Mouse (Mus musculus): ENCODE results near the gene Cd34.

Cd34 gene

GRCm38 (mm10) chr1:194938715-194939114 is at the start of gene Cd34:
TSS of gene Cd34 (plus strand) at chr1:194938819.
- no peak for DNase-seq (ENCODE audit: low spot score)

GRCm38 (mm10) chr1:194894513-194894912 is 44.1 kb upstream of the Cd34 start:
- no peak for DNase-seq (ENCODE audit: low spot score)

- DNase-seq (ENCODE audit: low spot score) = no peak
Measured at GRCm38 (mm10) chr1:194895287-194895686, 43.3 kb upstream of the Cd34 start.

- no peak for DNase-seq (ENCODE audit: low spot score)
Measured at GRCm38 (mm10) chr1:194901075-194901474, 37.5 kb upstream of the Cd34 start.

- DNase-seq (ENCODE audit: low spot score) = no peak
Measured at GRCm38 (mm10) chr1:194901826-194902225, 36.8 kb upstream of the Cd34 start.

- no peak for DNase-seq (ENCODE audit: low spot score)
Measured at GRCm38 (mm10) chr1:194908956-194909355, 29.7 kb upstream of the Cd34 start.

- DNase-seq (ENCODE audit: low spot score) = no peak
Measured at GRCm38 (mm10) chr1:194925753-194926350, 12.8 kb upstream of the Cd34 start.

GRCm38 (mm10) chr1:194927887-194928286 is 10.7 kb upstream of the Cd34 start:
- DNase-seq (ENCODE audit: low spot score) = no peak

GRCm38 (mm10) chr1:194929275-194929971 is 9.2 kb upstream of the Cd34 start:
- DNase-seq (ENCODE audit: low spot score) = no peak

GRCm38 (mm10) chr1:194929972-194930355 is 8.7 kb upstream of the Cd34 start:
- no peak for DNase-seq (ENCODE audit: low spot score)

GRCm38 (mm10) chr1:194930706-194931105 is 7.9 kb upstream of the Cd34 start:
- DNase-seq (ENCODE audit: low spot score) = no peak

- no peak for DNase-seq (ENCODE audit: low spot score)
Measured at GRCm38 (mm10) chr1:194935351-194935750, 3.3 kb upstream of the Cd34 start.

- DNase-seq (ENCODE audit: low spot score) = no peak
Measured at GRCm38 (mm10) chr1:194941528-194941927, 2.9 kb downstream of the Cd34 start.

GRCm38 (mm10) chr1:194942912-194943311 is 4.3 kb downstream of the Cd34 start:
- DNase-seq (ENCODE audit: low spot score) = no peak

GRCm38 (mm10) chr1:194943485-194943884 is 4.9 kb downstream of the Cd34 start:
- no peak for DNase-seq (ENCODE audit: low spot score)

GRCm38 (mm10) chr1:194945382-194945781 is 6.8 kb downstream of the Cd34 start:
- no peak for DNase-seq (ENCODE audit: low spot score)

GRCm38 (mm10) chr1:194946467-194946866 is 7.8 kb downstream of the Cd34 start:
- no peak for DNase-seq (ENCODE audit: low spot score)

- DNase-seq (ENCODE audit: low spot score) = no peak
Measured at GRCm38 (mm10) chr1:194950913-194951312, 12.3 kb downstream of the Cd34 start.

GRCm38 (mm10) chr1:194952891-194953290 is 14.3 kb downstream of the Cd34 start:
- no peak for DNase-seq (ENCODE audit: low spot score)

- DNase-seq (ENCODE audit: low spot score) = no peak
Measured at GRCm38 (mm10) chr1:194954694-194955093, 16.1 kb downstream of the Cd34 start.

GRCm38 (mm10) chr1:194955749-194956148 is 17.1 kb downstream of the Cd34 start:
- DNase-seq (ENCODE audit: low spot score) = no peak

GRCm38 (mm10) chr1:194957021-194957420 is 18.4 kb downstream of the Cd34 start:
- no peak for DNase-seq (ENCODE audit: low spot score)

GRCm38 (mm10) chr1:194962181-194962580 is 23.6 kb downstream of the Cd34 start:
- DNase-seq (ENCODE audit: low spot score) = no peak

- DNase-seq (ENCODE audit: low spot score) = no peak
Measured at GRCm38 (mm10) chr1:194962712-194963111, 24.1 kb downstream of the Cd34 start.
